Mouse (Mus musculus): Measurements from ENCODE around the gene Nsg1. TPM values are rescaled to one million over a fixed set of nuclear protein-coding genes. Genes with fewer than 3 reads are reported as not detected.

Nsg1 gene
- total and polyA plus RNA-seq, 3 experiments = 0.60 TPM; not detected in 2

DNA sequence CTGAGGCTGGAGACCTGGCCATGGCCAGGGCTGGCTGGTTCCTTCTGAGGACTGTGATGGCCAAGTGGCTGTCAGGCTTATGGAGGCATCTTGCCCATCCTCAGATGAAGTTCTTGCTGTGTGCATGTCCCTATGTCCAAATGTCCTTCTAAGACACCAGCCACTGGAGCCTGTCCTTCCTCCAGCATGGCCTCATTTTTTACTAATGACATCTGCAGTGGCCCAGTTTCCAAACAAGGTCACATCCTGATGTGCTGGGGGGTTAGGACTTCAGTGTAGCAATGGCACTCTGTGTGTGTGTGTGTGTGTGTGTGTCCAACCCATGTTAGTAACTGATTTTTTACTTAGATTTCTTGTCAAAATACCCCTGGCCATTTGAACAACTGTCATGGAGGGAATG is 36.2 kb upstream of the Nsg1 start:
- Histone ChIP-seq H3K4me1 (ENCODE audit: insufficient read depth, low read depth, low read length) (no peaks in the 10 kb centered on the region), H3K36me3 (replicated peaks) (peaks cover 22% of the 10 kb centered on the region), H3K9me3 (replicated peaks) (no peaks in the 10 kb centered on the region), H3K27me3 (ENCODE audit: insufficient read depth, low read length) (peaks cover 15% of the 10 kb centered on the region), H3K4me3 (ENCODE audit: low read depth, low read length) (no peak overlapping the region)
- no peak for DNase-seq (ENCODE audit: low spot score)
- no peak for TF ChIP-seq POLR2AphosphoS5 (IDR thresholded peaks at IDR 0.05; ENCODE audit: insufficient replicate concordance, low read depth, low read length)
- TF ChIP-seq GATA2 (IDR thresholded peaks at IDR 0.05; ENCODE audit: borderline replicate concordance, low read depth, low read length) = no peak
- no peak for TF ChIP-seq GATA1 (IDR thresholded peaks at IDR 0.05; ENCODE audit: borderline replicate concordance, low read length)
- TF ChIP-seq TAL1 (conservative IDR thresholded peaks at IDR 0.05; ENCODE audit: low read depth, low read length) = no peak
- TF ChIP-seq CTCF (IDR thresholded peaks at IDR 0.05; ENCODE audit: low read depth, low read length) = no peak
- ATAC-seq (ENCODE audit: extremely low read depth, insufficient number of reproducible peaks, low FRiP score, poor library complexity, severe bottlenecking) = no peak

DNA sequence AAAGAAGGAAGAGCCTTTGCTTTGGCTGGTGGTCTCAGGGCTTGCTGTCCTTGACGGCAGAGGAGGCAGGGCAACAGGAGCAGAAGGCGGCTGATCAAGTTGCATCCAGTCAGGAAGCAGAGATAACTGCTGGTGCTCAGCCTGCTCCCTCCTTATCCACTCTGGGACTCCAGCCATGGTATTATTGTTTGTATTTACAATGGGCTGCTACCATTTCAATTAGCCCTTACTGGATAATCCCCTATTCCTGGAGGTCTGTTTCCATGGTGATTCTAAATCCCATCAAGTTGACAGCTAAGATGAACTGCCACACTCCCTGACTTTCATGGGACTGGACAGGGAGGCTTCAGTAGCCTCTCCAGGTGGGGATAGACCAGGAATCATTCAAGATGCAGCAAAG is 35.2 kb upstream of the Nsg1 start:
- Histone ChIP-seq H3K4me1 (ENCODE audit: insufficient read depth, low read depth, low read length) (no peaks in the 10 kb centered on the region), H3K36me3 (replicated peaks) (peaks cover 14% of the 10 kb centered on the region), H3K9me3 (replicated peaks) (no peaks in the 10 kb centered on the region), H3K27me3 (ENCODE audit: insufficient read depth, low read length) (peaks cover 20% of the 10 kb centered on the region), H3K4me3 (ENCODE audit: low read depth, low read length) (no peak overlapping the region)
- ATAC-seq (ENCODE audit: extremely low read depth, insufficient number of reproducible peaks, low FRiP score, poor library complexity, severe bottlenecking) = no peak
- TF ChIP-seq GATA2 (IDR thresholded peaks at IDR 0.05; ENCODE audit: borderline replicate concordance, low read depth, low read length) (no peak), GATA1 (IDR thresholded peaks at IDR 0.05; ENCODE audit: borderline replicate concordance, low read length) (no peak), POLR2AphosphoS5 (IDR thresholded peaks at IDR 0.05; ENCODE audit: insufficient replicate concordance, low read depth, low read length) (no peak), TAL1 (conservative IDR thresholded peaks at IDR 0.05; ENCODE audit: low read depth, low read length) (no peak), CTCF (IDR thresholded peaks at IDR 0.05; ENCODE audit: low read depth, low read length) (no peak)
- no peak for DNase-seq (ENCODE audit: low spot score)

DNA sequence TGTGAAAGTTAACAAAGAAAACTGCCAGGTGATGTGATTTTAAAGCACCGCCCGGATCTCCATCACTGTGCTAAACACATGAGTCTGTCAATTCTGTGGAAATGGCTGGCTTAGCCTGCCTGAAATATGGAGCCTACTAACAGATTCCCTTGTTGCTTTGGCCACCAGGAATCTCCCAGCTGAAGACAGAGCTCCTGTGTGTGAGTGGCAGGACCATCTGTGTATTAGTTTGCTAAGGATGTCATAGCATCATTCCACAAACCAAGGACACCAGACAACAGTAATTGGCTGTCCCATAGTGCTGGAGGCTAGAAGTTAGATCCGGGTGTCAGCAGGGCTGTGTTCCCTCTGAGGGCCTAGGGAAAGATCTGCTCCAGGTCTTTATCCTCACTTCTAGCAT is 31.2 kb upstream of the Nsg1 start:
- Histone ChIP-seq H3K4me1 (ENCODE audit: insufficient read depth, low read depth, low read length) (no peaks in the 10 kb centered on the region), H3K4me3 (ENCODE audit: low read depth, low read length) (no peak overlapping the region), H3K9me3 (replicated peaks) (no peaks in the 10 kb centered on the region), H3K27me3 (ENCODE audit: insufficient read depth, low read length) (peaks cover 22% of the 10 kb centered on the region), H3K36me3 (replicated peaks) (no peaks in the 10 kb centered on the region)
- no peak for TF ChIP-seq GATA1 (IDR thresholded peaks at IDR 0.05; ENCODE audit: borderline replicate concordance, low read length)
- TF ChIP-seq POLR2AphosphoS5 (IDR thresholded peaks at IDR 0.05; ENCODE audit: insufficient replicate concordance, low read depth, low read length) = no peak
- no peak for TF ChIP-seq CTCF (IDR thresholded peaks at IDR 0.05; ENCODE audit: low read depth, low read length)
- TF ChIP-seq GATA2 (IDR thresholded peaks at IDR 0.05; ENCODE audit: borderline replicate concordance, low read depth, low read length) = no peak
- no peak for TF ChIP-seq TAL1 (conservative IDR thresholded peaks at IDR 0.05; ENCODE audit: low read depth, low read length)
- DNase-seq (ENCODE audit: low spot score) (no peak), ATAC-seq (ENCODE audit: extremely low read depth, insufficient number of reproducible peaks, low FRiP score, poor library complexity, severe bottlenecking) (no peak)

DNA sequence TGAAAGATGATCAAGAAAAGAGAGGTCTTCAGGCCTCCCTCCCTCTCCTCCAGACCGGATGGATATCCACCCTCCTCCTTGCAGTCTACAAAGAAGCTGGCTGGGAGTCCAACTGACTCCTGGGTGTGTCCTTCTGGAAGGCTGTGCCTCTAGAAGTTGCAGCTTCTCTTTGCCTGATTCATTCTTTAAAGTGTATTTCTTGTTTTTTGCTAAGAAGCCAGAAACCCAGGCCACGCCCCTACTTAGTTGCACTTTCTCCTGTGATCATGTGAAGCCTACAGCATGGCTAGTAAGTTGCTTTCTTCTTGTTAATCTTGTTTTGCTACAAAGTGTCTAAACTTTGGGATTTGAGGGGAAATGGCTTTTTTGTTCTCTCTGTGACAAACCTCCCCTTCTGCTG is 27.3 kb upstream of the Nsg1 start:
- Histone ChIP-seq H3K4me1 (ENCODE audit: insufficient read depth, low read depth, low read length) (no peaks in the 10 kb centered on the region), H3K9me3 (replicated peaks) (no peaks in the 10 kb centered on the region), H3K27me3 (ENCODE audit: insufficient read depth, low read length) (peaks cover 11% of the 10 kb centered on the region), H3K4me3 (ENCODE audit: low read depth, low read length) (no peak overlapping the region), H3K36me3 (replicated peaks) (no peaks in the 10 kb centered on the region)
- no peak for DNase-seq (ENCODE audit: low spot score)
- ATAC-seq (ENCODE audit: extremely low read depth, insufficient number of reproducible peaks, low FRiP score, poor library complexity, severe bottlenecking) = no peak
- TF ChIP-seq CTCF (IDR thresholded peaks at IDR 0.05; ENCODE audit: low read depth, low read length) = no peak
- no peak for TF ChIP-seq TAL1 (conservative IDR thresholded peaks at IDR 0.05; ENCODE audit: low read depth, low read length)
- no peak for TF ChIP-seq GATA1 (IDR thresholded peaks at IDR 0.05; ENCODE audit: borderline replicate concordance, low read length)
- TF ChIP-seq GATA2 (IDR thresholded peaks at IDR 0.05; ENCODE audit: borderline replicate concordance, low read depth, low read length) = no peak
- TF ChIP-seq POLR2AphosphoS5 (IDR thresholded peaks at IDR 0.05; ENCODE audit: insufficient replicate concordance, low read depth, low read length) = no peak

DNA sequence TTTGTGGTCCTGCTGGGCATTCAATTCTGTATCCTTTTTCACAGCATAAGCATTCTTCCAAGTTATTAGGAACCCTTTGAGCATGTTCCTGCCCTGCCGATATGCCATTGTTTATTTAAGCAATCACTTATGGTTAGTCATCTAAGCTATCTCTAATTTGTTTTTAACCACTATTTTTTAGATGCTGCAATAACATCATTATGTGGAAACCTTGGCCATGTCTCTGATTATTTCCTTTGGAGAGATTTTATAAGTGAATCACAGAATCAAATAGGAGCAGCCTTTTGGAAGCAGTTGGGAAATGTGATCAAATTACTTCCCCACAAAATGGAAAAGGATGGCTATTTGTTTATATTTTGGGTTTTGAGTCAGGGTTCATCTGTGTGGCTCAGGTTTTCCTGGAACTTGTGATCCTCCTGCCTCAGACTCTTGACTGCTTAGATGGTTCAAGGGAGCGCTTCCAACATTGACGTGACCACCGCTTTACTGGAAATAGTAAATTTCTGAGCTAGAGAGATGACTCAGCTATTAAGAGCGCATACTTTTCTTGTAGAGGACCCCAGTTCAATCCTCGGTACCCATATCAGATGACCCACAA is 25.1 kb upstream of the Nsg1 start:
- H3K36me3 ChIP-seq (replicated peaks) = no peaks in the 10 kb centered on the region
- ATAC-seq (ENCODE audit: extremely low read depth, insufficient number of reproducible peaks, low FRiP score, poor library complexity, severe bottlenecking) (no peak), DNase-seq (ENCODE audit: low spot score) (no peak)
- H3K4me1 ChIP-seq (ENCODE audit: insufficient read depth, low read depth, low read length) = no peaks in the 10 kb centered on the region
- H3K4me3 ChIP-seq (ENCODE audit: low read depth, low read length) = no peak overlapping the region
- peaks cover 6% of the 10 kb centered on the region for H3K27me3 ChIP-seq (ENCODE audit: insufficient read depth, low read length)
- TF ChIP-seq GATA1 (IDR thresholded peaks at IDR 0.05; ENCODE audit: borderline replicate concordance, low read length) (no peak), CTCF (IDR thresholded peaks at IDR 0.05; ENCODE audit: low read depth, low read length) (no peak), TAL1 (conservative IDR thresholded peaks at IDR 0.05; ENCODE audit: low read depth, low read length) (no peak), GATA2 (IDR thresholded peaks at IDR 0.05; ENCODE audit: borderline replicate concordance, low read depth, low read length) (no peak), POLR2AphosphoS5 (IDR thresholded peaks at IDR 0.05; ENCODE audit: insufficient replicate concordance, low read depth, low read length) (no peak)
- no peaks in the 10 kb centered on the region for H3K9me3 ChIP-seq (replicated peaks)

DNA sequence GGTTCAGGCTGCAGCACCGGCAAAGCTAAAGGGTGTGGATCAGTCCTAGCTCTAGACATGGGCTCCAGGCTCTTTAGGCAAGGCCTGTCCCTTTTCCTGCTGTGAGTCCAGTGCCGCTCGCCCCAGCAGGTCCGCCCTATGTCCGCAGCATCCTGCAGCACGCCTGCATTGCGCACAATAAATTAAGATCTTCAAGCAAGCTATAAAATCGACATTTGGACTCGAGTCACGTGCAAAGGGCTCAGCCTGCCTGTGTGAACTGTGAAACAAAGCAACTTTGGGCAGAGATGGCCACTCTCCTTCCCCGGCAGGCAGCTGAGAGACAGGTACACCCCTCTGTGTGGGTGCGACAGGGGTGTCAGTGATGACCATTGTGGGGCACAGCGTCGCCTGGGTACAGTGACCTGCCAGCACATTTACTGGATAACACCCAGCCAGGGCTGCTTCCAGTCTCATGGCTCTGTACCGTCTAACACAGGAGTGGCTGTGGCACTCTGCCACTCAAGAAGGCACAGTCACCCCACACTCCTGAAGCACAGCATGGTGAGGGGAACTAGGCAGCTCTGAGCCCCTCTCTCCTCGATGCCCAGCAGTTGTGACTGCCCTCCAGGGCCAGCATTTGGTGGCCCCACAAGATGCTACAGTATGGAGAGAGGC is 14.7 kb upstream of the Nsg1 start:
- Histone ChIP-seq H3K27me3 (ENCODE audit: insufficient read depth, low read length) (peaks cover 2% of the 10 kb centered on the region; the same call in 1 of the 2 replicates), H3K9me3 (replicated peaks) (no peaks in the 10 kb centered on the region), H3K4me1 (ENCODE audit: insufficient read depth, low read depth, low read length) (no peaks in the 10 kb centered on the region), H3K4me3 (ENCODE audit: low read depth, low read length) (no peak overlapping the region), H3K36me3 (replicated peaks) (no peaks in the 10 kb centered on the region)
- ATAC-seq (ENCODE audit: extremely low read depth, insufficient number of reproducible peaks, low FRiP score, poor library complexity, severe bottlenecking) (no peak), DNase-seq (ENCODE audit: low spot score) (no peak)
- TF ChIP-seq POLR2AphosphoS5 (IDR thresholded peaks at IDR 0.05; ENCODE audit: insufficient replicate concordance, low read depth, low read length) (no peak), GATA1 (IDR thresholded peaks at IDR 0.05; ENCODE audit: borderline replicate concordance, low read length) (no peak), CTCF (IDR thresholded peaks at IDR 0.05; ENCODE audit: low read depth, low read length) (no peak), TAL1 (conservative IDR thresholded peaks at IDR 0.05; ENCODE audit: low read depth, low read length) (no peak), GATA2 (IDR thresholded peaks at IDR 0.05; ENCODE audit: borderline replicate concordance, low read depth, low read length) (no peak)
